Comparison of ENCODE assay signal across 37 mouse cellular contexts in the genomic region with DNA sequence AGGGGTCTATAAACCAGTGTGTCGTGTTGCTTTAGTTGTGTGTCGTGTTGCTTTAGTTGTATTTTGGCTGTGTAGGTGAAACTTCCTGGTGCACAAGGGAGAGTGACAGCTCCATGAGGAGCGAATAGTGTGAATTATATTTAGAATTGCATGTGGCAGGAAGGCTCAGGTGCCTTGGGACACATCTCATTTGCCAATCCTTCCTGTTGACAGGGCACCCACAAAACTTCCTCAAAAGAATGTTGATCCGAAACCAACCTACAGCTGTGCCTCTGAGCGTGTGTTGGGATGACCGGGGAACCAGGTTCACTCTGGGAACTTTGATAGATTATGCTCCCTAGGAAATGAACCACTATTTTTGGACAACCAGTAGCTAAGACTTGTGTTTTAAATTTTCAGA. TPM values are rescaled to one million over a fixed set of nuclear protein-coding genes. Genes with fewer than 3 reads are reported as not detected.
DNase-seq lines count a peak whose midpoint lies in the region; ATAC-seq lines count a peak whose summit lies in the region.
"Had no signal": no experiment of that assay in that cellular context is flagged by ENCODE, and none has a peak within 500 bp of the region (broad histone marks: within the 10 kb centered on the region; RNA-seq: fewer than 3 reads in every experiment).

No protein-coding gene starts in this region.

- 0 out of 2 replicates have a peak, but pooled peaks have one; percentile 16 for ATAC-seq in liver, embryonic 16.5 days (ENCODE audit: low read depth)
- ATAC-seq in monocyte, adult 5-6 weeks (replicated peaks; ENCODE audit: insufficient number of reproducible peaks, low FRiP score, low TSS enrichment, poor library complexity, severe bottlenecking) = peak; percentile 61
- no peak for ATAC-seq in erythroid progenitor cell, adult 5-6 weeks (replicated peaks; ENCODE audit: low FRiP score, poor library complexity, severe bottlenecking)
- ATAC-seq: forebrain, embryonic 13.5 days; intestine, embryonic 16.5 days; Patski had no signal

- H3K27ac ChIP-seq in liver, embryonic 16.5 days (ENCODE audit: low read length) = peak overlapping the region; percentile 38; the same call in 1 of the 2 replicates
- H3K27ac ChIP-seq: forebrain, embryonic 13.5 days; hindbrain, embryonic 13.5 days; neural tube, embryonic 15.5 days; stomach, postnatal 0 days had no signal

- H3K4me2 ChIP-seq in liver, embryonic 16.5 days (ENCODE audit: low read depth, low read length) = no peak overlapping the region
- H3K4me2 ChIP-seq: forebrain, embryonic 13.5 days; heart, embryonic 11.5 days; hindbrain, embryonic 13.5 days; neural tube, embryonic 15.5 days had no signal

- H3K36me3 ChIP-seq in liver, embryonic 16.5 days (ENCODE audit: control insufficient read depth, insufficient read depth) = peaks cover 2% of the 10 kb centered on the region; the same call in 1 of the 2 replicates

- DNase-seq in liver = no peak
- DNase-seq in spleen, postnatal 36 days (ENCODE audit: low spot score in 2 of 2) = peak; percentile 52 to 63
- no peak for DNase-seq in spleen, adult 18-20 months
- no peak for DNase-seq in c-Kit-positive CD71-positive TER-119-positive erythroid progenitor cells, embryonic 14.5 days (ENCODE audit: low spot score)
- DNase-seq: adrenal gland, postnatal 10 days; cerebellum, adult 18-20 months; cerebellum, postnatal 10 days; gastrocnemius, postnatal 10 days; heart, postnatal 36 days; kidney, adult 9 months; kidney, postnatal 10 days; lung, postnatal 10 days; midbrain, embryonic 14.5 days; right cerebral cortex, postnatal 4 days; thymus, adult 18-20 months; thymus, postnatal 25 days had no signal

- H3K27me3 ChIP-seq in liver, embryonic 16.5 days (ENCODE audit: control insufficient read depth, insufficient read depth, low read depth, low read length) = no peaks in the 10 kb centered on the region
- H3K27me3 ChIP-seq: forebrain, embryonic 13.5 days; hindbrain, embryonic 13.5 days; neural tube, embryonic 15.5 days; Patski had no signal

- no peaks in the 10 kb centered on the region for H3K9me3 ChIP-seq in liver, embryonic 16.5 days (replicated peaks; ENCODE audit: control insufficient read depth, low read length)
- H3K9me3 ChIP-seq: forebrain, embryonic 13.5 days; hindbrain, embryonic 13.5 days; neural tube, embryonic 15.5 days had no signal

- peaks cover 5% of the 10 kb centered on the region for H3K4me1 ChIP-seq in liver, embryonic 16.5 days (ENCODE audit: control insufficient read depth, low read depth, low read length)
- H3K4me1 ChIP-seq: hindbrain, embryonic 13.5 days had no signal

- H3K4me3 ChIP-seq in liver, embryonic 16.5 days (ENCODE audit: low read depth, low read length) = no peak overlapping the region
- H3K4me3 ChIP-seq: erythroblast, embryonic 14.5 days; forebrain, embryonic 13.5 days; hindbrain, embryonic 13.5 days; neural tube, embryonic 15.5 days had no signal

- no peak overlapping the region for H3K9ac ChIP-seq in liver, embryonic 16.5 days (ENCODE audit: low read depth, low read length)
- H3K9ac ChIP-seq: forebrain, embryonic 13.5 days; hindbrain, embryonic 13.5 days; neural tube, embryonic 15.5 days had no signal

- 58% methylated on average over 6 of the region's 6 CpGs for WGBS in liver, embryonic 16.5 days (ENCODE audit: insufficient replicate concordance)

RNA-seq across cellular contexts. Expression of gene Eif2ak3, which starts 20.0 kb away (rescaled TPM):
- 4.1 and 4.8 TPM in 2 replicates for polyA plus RNA-seq in liver, embryonic 16.5 days (2015; fragmentation: Nextera tagmentation; extraction: Ambion mirVana)
- total RNA-seq in monocyte, adult 5-6 weeks (2017) = 43.7 to 49.5 TPM (median 48.6 TPM) in 3 replicates
- total RNA-seq in erythroid progenitor cell, adult 5-6 weeks (2015; ENCODE audit: low replicate concordance) = 5.8 and 29.8 TPM in 2 replicates
- total RNA-seq in erythroid progenitor cell, adult 5-6 weeks (2017; ENCODE audit: low replicate concordance) = 9.4 and 12.6 TPM in 2 replicates

RNA-seq across cellular contexts. Expression of gene Tex37, which starts 54.4 kb away (rescaled TPM):
- polyA plus RNA-seq in liver, embryonic 16.5 days (2015; fragmentation: Nextera tagmentation; extraction: Ambion mirVana) = not detected in 2 replicates
- total RNA-seq in monocyte, adult 5-6 weeks (2017) = not detected in 3 replicates
- total RNA-seq in erythroid progenitor cell, adult 5-6 weeks (2015; ENCODE audit: low replicate concordance) = not detected in 2 replicates
- total RNA-seq in erythroid progenitor cell, adult 5-6 weeks (2017; ENCODE audit: low replicate concordance) = not detected in 2 replicates
- total RNA-seq: adrenal gland, postnatal 10 days; gastrocnemius, postnatal 10 days; heart, postnatal 36 days; layer of hippocampus, postnatal 10 days; left cerebral cortex, adult 18-20 months; left cerebral cortex, postnatal 14 days; liver, adult 2 months; megakaryocyte-erythroid progenitor cell, adult 5-6 weeks; MEL had no signal
- polyA plus RNA-seq: cortical plate, adult 2 months; embryonic facial prominence, embryonic 14.5 days; erythroblast, embryonic 14.5 days; forebrain, embryonic 13.5 days; heart, embryonic 11.5 days; heart, embryonic 16.5 days; hindbrain, embryonic 13.5 days; intestine, embryonic 16.5 days; limb, embryonic 11.5 days; liver, adult 2 months; midbrain, embryonic 14.5 days; neural tube, embryonic 15.5 days; Patski; stomach, postnatal 0 days had no signal

Comparison
In these comparisons a context has a peak if more than half of its experiments do, and no peak if none do; other contexts are left out.
1. DNase-seq: peak in spleen, postnatal 36 days (2 of 2); none in liver (single experiment), spleen, adult 18-20 months (0 of 2) and c-Kit-positive CD71-positive TER-119-positive erythroid progenitor cells, embryonic 14.5 days (single experiment).